Mouse (Mus musculus) MEL (cell line): ENCODE measurements around the gene Sec14l4.

Experiments used
- POLR2A ChIP-seq, 2 experiments: IDR thresholded peaks; 2 replicates each; pipeline ENCODE4 v1.6.1; 2011 to 2012; ENCODE audit warnings: low read length in 2 of 2, mild to moderate bottlenecking in 2 of 2, control low read depth in 1 of 2, improper control_type of control experiment in 1 of 2, low read depth in 1 of 2, moderate library complexity in 1 of 2; ENCODE audit not compliant: control insufficient read depth in 1 of 2, insufficient read depth in 1 of 2, poor library complexity in 1 of 2
- TBP ChIP-seq: IDR thresholded peaks from 2 replicates; pipeline ENCODE4 v1.8.0; 2011; ENCODE audit warnings: low read depth, low read length, improper control_type of control experiment
- ZC3H11A ChIP-seq: IDR thresholded peaks from 2 replicates; pipeline ENCODE4 v1.6.1; 2012; ENCODE audit warnings: low read depth, mild to moderate bottlenecking, inconsistent platforms, low read length, improper control_type of control experiment

DNA sequence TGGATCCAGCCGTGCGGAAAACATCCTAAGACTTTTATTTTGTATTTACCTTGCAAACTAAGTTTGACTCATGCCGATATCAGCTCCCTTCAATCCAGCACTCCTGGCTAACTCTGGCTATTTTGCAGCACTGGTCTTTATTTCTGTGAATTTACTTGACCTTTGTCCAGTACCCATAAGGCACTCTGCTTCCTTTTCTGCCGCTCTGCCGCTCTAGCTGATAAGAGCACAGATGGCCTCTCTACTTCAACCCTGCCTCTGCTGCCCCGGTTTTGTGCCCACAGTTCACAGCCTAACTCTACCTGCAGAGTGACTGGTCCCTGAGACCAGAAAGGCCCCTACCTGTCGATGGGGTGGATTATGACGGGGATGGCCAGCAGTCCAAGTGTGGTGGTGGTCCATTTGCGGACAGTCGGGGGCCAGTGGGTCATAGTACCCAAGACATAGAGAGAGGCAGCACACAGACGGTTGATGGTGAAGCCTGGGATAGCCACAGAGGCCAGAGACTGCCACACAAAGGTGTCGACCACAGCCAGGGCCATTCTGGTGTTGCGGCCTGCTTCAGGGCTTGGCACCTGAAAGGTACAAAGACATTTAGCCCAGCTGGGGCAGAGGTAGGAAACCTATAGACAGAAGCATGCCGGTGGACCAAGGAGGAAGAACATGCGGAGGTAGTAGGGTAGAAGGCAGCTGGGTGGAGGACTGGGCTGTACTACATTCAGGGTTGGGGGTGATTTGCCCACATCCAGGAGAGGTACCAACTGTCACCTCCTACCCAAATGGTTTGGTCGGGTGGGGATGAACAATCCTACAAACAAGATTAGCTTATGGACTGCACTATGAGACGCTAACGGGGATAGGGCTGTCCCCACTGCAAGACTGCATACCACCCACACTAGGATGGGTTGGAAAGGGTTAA, 62.5 kb downstream of the Sec14l4 start:
- no peak for TF ChIP-seq TBP
- TF ChIP-seq ZC3H11A = no peak
- TF ChIP-seq POLR2A (IDR thresholded peaks at IDR 0.05; ENCODE audit: control insufficient read depth in 1 of 2, insufficient read depth in 1 of 2, low read depth in 1 of 2, low read length in 2 of 2, poor library complexity in 1 of 2) = no peak
